Mouse (Mus musculus) megakaryocyte-erythroid progenitor cell, adult 5-6 weeks (primary cell): ENCODE measurements around the gene Fgfr2. TPM values are rescaled to one million over a fixed set of nuclear protein-coding genes. Genes with fewer than 3 reads are reported as not detected.

Experiments used
- ATAC-seq: replicated peaks from 2 replicates; pipeline ENCODE4 v1.8.0; 2016; ENCODE audit warnings: mild to moderate bottlenecking, inconsistent platforms; ENCODE audit not compliant: severe bottlenecking, poor library complexity, low FRiP score, low TSS enrichment
- total RNA-seq, 2 experiments: library from RNA; stranded (forward) in 1 of 2; stranded (reverse) in 1 of 2; fragments of 200-1000, 215-1000 nt in 1 of 2; fragments of >200 nt in 1 of 2; fragmentation: Nextera tagmentation in 1 of 2; gene quantifications; 2 replicates each; pipeline ENCODE4 v1.2.3; 2014 to 2017

The Fgfr2 gene
- total RNA-seq, 2 experiments from 2014 or later = not detected

DNA sequence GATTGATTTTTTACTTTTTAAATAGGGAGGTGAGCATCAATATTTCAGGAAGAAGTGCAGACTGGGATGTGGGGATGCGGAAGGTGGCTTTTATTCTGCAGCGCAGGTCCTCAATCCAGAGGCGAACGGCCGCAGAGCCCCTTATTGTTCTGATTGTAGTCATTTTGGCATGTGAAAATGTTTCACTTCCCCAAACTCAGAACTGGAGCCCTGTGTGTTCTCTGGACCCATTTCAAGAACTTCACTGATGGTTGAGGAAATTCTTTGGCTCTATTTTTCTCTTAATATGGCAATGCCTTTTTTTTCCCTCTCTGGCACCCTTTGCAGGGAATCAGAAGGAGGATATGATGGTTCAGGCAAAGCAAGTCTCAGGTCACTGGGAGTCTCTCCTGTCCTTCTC, 2154.1 kb downstream of the Fgfr2 start:
- no peak for ATAC-seq

DNA sequence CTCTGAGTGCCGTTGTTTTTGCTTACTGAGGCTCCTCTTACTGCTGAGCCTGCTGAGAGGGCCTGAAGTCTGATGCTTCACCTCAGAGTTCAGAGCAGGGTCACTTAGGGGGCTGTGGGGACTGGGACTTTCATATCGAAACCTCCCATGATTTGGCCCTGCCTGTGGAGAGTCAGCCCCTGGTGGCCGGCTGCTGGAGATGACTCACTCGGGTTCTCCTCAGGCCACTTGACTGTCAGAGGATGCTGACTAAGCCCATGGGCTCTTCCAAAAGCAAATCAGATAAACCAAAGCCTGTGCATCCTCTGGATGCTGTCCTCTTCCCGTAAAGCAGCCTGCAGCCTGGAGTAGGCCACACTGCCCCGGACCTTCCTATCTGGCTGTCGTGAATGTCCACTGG, 2154.6 kb downstream of the Fgfr2 start:
- ATAC-seq = no peak

DNA sequence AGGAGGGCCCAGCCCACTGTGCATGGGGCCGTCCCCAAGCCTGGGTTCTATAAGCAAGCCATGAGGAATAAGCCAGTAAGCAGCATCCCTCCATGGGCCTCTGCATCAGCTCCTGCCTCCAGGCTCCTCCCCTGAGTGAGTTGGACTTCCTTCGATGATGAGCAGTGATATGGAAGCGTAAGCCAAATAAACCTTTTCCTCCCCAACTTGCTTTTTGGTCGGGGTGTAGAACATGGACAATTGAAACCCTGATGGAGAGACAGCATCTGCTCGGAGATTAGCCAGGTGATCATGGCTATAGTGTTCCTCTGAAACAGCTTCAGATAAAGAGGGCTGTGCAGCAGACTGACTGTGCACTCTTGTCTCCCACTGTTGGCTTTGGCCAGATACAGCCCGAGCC, 2155.2 kb downstream of the Fgfr2 start:
- no peak for ATAC-seq

DNA sequence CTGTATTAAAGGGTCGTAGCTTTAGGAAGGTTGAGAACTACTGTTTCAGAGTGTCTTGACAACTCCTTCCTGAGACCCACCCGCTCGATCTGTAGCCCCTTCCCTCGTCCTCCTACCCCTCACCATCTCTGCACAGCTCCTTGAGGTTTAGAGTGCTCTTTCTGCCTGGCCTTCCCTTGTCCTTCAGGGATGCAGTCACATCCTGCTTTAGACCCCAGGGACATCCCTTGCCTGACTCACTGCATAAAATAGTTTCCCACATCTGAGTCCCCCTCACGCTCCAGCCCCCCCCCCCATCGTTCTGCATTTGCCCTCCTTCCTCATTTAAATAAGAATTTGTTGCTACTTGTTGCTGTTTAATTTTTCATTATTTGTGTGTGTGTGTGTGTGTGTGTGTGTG, 2156.3 kb downstream of the Fgfr2 start:
- ATAC-seq = no peak

DNA sequence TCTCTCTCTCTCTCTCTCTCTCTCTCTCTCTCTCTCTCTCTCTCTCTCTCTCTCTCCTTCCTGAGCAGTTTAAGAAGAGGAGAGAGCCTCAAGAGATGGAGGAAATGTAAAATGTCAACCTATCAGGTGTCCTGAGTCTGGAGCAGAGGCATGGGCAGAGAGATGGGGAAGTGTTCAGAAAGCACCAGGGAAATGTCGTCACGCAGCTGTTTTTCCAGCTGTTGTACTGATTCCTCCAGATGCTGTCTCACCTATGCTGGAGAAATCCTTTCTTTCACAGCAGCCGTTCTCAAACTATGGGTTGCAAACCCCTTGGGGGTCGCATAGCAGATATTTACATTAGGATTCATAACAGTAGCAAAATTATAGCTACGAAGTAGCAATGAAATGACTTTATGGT, 2156.7 kb downstream of the Fgfr2 start:
- no peak for ATAC-seq

DNA sequence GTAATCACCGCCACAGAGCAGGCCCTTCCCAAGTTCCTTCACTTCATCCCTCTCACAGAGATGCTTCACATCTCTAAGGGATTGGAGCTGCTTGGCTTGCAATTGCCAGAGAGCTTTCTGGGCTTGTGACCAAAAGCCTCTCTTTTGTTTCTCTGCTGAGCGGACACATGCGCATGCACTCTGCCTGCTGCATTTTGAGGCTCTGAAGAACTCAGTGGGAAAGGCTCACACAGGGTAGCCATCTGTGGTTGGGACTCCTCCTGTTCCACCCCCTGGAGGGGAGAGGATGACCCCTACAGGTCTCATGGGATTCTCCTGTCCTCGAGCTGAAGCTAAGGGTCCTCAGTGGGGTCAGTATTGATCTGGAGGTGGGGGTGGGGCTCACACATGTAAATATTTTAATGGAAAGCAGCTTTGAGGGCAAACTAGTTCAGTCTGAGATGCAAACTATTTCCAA, 2157.2 kb downstream of the Fgfr2 start:
- ATAC-seq = no peak

DNA sequence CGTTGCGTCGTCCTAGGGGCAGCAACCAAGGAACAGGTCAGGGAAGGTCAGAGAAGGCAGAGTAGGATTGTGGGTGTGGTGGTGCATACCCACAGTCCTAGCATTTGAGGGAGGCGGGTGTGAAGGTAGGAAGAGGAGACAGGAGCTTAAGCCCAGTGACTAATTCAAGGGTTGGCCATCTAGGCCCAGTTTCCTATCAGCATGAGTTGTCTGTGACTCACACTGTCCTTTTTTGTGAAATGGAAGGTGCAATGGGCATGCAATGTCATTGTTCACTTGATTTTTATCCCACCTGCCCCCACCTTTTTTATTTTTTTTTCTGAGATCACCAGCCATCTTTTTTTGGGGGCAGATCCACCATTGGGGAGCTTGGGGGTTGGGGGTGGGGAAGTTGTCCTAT, 2157.8 kb downstream of the Fgfr2 start:
- no peak for ATAC-seq

DNA sequence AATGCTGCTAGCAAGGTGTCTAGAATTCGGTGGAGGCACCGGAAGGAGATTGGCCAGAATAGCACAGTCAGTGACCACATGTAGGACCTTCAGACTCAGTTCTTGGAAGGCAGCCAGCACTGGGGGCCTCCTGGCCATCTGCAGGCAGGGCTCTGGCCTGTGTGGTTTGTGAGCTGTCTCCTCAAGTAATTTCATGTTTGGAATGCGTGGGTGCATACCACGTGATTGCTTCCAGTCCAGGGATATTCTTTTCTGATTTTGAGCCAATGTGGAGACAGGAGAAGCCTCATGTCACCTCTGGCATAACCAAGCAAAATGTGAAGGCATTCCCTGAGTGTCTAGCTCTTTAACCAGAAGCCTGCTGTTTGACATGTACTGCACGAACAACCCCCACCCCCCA, 2158.5 kb downstream of the Fgfr2 start:
- ATAC-seq = no peak

DNA sequence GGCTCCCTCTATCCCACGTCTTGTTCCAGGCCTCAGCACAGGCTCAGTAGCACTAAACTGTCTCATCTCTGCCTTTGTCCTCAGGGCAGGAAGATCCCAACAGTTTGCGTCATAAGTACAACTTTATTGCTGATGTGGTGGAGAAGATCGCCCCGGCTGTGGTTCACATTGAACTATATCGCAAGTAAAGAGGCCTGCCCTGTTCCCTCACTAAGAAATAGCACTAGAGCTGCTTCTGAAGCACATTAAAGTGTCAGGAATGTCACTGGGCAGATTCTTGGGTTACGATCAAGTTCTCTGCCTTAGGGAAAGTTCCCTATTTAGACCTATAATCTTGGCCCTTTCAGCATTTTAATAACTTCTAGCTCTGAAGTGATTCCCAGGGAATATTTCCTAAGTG, 2161.7 kb downstream of the Fgfr2 start:
- ATAC-seq = no peak

DNA sequence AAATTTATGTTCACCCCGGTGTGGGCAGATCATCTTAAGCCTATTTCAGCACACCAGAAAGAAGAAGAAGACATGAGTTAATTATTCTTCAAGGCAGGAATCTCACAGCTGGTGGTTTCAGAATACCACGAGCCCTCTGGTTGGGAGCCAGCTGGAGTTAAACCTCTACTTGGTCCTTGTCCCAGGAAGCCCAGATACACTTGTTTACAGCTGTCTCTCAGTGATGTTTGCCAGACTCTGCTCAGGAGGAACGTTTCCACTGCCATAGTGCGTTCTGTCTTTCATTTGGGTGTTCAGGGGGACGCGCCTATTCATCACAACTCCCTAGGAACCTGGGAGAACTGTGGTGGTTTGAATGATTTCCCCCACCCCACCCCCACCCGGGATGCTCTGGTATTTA, 2163.3 kb downstream of the Fgfr2 start:
- no peak for ATAC-seq

DNA sequence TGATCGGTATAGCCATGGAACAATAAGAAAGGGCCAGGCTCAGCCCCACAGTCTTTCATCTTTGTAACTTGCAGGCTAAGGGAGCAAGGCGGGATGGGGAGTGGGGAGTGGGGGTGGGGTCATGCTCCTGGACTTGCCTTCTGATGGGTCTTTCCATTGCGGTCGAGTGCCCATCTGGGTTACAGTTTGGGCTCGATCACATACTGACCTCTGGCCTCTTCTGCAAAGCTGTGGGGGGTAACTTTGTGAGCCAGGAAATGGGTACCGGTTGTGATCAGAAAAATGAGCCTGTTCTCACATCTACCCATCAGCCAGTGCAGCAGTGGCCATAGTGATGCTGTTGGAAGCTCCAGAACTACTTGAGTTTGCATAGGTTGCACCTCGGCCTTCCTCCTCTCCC, 2164.6 kb downstream of the Fgfr2 start:
- ATAC-seq = no peak

DNA sequence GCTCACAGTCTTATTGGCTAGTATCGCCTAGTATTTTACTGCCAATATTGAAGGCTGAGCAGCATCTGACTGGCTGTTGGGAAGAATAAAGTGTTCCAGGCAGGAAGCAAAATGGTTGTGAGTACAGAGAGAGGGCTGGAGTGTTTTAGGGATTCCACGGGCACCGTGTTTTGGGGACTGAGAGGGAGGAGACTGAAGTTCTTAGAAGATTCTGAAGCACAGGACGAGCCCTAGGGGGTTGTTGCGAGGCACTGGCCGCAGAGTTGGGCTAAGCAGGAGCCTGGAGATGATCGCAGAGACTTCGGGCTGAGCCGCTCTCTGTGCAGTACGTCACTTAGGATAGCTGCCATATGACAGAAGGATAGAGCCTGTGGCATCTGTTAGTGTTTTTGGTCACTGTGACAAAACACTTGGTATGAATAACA, 2169.0 kb downstream of the Fgfr2 start:
- no peak for ATAC-seq

DNA sequence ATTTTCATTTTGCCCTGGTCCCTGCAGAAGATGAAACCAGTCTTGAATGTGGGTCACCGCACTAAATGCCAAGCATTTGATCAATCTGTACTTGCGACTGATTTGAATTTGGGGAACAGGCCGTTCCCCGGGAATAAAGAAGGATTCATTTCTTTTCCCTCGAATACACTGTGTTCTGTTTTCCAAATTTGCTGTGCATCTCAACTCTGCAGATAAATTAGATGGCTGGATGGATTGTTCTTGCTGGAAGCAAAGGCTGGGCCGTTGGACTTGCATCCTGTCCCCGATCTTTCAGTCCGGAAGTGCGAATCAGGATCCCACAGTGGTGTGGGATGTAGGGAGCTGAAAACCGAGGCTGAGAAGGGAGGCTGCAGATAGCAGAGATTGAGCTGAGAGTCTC, 2169.8 kb downstream of the Fgfr2 start:
- ATAC-seq = no peak

DNA sequence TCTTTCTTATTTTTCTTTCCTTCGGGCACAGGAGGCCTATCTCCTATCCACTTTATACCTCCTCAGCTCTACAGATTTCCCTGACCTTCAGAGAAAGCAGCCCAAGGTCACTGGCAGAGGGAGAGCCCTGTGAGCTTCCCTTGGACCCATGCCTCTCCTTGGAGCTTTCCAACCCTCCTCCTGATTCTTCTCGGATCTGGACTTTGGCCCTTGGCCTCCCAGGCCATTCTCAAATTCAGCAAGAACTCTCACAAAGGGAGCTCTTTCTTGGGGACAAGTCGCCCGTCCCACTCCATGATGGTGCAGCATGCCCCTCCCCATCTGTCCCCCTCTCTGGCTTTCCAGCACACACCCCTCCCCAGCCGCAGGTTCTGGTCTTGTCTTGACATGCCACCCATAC, 2172.1 kb downstream of the Fgfr2 start:
- no peak for ATAC-seq

DNA sequence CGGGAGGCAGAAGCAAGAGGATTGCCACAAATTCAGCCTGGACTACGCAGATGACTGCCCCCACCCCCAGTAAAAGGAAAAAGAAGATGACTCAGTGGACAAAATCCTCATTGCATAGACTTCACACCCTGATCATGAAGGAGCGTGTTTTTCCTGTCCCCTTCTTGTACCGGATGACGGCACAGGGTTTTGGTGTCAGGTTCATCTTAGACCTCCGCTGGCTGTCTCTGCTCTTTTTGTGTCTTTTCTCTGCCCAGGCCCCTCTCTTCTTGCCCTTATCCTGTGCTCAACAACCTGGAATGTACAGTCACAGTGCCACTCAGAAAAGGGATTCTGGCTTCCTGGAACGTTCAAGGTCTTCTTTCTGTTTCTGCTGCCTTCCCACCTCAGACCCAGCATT, 2172.7 kb downstream of the Fgfr2 start:
- ATAC-seq = no peak

DNA sequence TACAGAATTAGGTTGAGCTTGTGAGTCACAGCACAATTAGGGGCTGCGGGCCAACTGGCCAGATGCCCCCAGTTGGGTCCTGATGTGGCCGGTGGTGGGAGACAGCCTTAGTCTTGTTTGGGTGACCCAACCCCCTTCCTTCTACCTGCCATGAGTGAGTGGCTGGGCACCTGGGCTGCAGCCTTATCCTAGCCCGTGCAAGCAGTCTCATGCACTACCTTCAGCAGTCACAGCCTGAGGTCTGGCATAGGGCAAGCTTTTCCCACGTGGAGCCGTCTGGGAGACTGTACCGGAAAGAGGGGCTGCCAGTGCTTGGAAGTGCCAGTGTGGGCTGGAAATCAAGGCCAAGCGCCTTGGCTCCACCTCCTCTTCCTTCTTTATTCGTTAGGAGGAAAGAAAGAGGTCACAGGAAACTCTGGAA, 2173.8 kb downstream of the Fgfr2 start:
- no peak for ATAC-seq

DNA sequence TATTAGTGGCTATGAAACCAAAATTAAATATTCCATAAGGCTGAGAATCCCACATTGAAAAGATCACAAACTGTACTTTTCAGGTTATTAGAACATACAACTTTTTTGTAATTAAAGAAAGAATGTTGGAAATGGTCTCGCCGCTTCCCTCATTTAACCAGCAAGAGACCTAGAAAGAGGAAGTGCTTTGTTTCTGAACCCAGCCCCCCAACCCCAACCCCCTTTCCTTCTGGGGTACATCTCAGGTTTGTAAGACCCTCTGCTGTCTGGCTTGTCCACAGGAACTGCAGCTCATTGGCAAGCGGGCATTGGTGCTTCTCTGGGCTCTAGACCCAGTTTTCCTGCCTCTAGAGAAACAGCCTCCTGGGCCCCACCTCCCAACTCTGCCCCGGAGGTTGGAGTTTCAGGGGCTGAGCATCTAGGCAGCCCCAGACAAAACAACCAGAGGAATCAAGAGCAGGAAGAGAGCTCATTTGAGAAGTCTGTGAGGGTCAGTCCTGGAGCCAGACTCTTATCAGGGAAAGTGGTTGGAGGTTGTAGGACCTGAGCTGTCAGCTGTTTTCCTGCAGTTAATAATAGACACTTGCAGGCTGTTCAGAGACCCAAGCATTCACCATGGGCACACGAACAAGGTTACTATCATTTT, 2174.5 kb downstream of the Fgfr2 start:
- no peak for ATAC-seq

DNA sequence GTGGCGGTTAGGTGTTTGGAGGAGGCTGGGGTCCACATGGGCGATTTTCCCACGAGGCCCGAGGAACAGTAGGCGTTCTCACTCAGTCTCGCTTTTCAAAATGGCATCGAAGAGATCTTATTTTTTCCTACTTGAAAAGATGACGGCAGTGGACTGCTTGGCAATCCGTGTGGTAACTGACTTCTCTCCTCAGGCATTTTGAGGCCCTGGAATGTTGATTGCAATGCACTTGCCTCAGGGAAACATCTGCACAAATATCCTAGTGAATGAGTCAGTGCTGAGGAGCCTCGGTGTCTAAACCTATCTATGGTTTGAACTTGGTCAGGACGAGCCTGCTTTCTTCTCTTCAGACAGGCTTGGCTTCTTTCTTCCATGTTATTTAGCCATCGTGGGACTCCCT, 2176.8 kb downstream of the Fgfr2 start:
- no peak for ATAC-seq

DNA sequence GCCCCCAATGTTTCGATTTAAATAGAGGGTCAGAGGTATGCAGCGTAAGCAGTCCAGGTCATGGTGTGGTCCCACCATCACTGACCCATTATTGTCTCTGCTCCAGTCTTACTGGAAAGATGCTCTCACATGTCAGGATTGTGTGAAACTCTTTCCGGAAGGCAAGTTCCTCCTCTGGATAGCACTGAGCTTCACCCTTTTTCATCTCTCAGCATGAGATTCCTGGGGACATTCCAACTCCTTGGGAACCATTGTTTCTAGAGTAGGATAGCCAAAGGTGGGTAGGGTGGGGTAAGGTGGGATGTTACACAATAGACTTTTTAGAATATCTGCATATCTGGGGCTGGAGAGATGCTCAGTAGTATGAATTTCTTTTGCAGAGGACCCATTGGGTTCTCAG, 2177.4 kb downstream of the Fgfr2 start:
- ATAC-seq = no peak

DNA sequence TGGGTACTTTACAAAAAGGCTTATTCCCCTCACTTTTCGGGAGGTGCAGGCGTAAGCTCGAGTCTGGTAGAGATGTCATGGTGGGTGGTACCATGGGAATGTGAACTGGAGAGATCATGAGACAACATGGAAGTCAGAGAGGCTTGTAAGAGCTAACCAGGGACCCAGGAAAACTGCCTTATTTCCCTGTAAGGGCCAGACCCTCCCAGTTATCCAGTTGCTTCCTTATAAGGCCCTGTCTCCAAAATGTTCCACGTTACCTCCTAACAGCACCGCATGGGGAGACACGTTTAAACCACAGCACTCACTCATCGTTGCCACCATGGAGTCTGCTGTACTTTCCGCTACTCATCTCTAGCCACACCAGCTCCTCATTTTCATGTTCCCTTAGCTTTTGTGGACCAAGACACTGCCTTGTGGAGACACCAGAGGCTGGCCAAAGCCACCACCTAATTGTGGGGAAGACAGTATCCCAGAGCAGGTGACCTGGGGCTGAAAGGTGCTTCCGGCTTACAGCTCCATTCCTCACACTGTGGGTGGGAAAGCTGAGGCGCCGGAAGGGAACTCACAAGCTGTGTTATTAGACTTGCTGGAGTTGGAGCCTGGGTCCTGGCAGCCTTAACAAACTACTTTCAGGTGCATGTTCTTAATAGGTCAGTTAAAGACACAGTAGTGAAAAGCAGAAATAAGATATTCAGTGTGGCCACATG, 2178.2 kb downstream of the Fgfr2 start:
- no peak for ATAC-seq

DNA sequence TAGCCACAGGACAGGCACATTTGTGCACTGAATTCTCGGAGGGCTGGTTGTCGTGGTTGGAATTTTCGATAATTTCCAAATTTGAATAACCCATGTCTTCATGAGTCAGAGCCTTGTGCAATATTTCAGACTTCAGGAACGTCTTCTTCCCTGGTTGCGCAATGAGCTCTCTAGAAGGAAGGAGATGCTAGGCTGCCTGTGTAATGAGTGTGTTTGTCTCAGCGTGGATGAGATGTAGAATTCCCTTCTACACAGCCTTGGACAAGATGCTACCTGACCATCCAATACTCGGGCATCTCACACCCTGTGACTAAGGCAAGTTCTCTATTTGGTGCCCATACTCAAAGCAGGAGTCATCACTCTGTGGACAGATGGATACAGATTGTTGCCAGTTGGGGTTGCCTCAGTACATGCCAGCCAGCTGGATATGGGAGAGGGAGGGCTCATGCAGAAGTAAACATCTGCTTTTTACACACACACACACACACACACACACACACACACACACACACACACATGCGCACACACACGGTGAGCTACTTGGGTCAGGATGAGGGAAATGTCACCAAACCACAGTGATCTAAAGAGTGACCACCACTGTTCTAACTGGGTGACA, 2179.8 kb downstream of the Fgfr2 start:
- ATAC-seq = no peak
